Mouse (Mus musculus) adrenal gland, postnatal 14 days (tissue): ENCODE data around the gene Hipk1. TPM values are rescaled to one million over a fixed set of nuclear protein-coding genes. Genes with fewer than 3 reads are reported as not detected.
A peak's percentile ranks its signal among the peaks of the same experiment; 100 is the strongest.
"Not testable (repeated sequence)": the region's sequence is repeated elsewhere in the genome, so short reads cannot be mapped to it uniquely, and the experiment has no call there.

Source experiments
- DNase-seq: peaks from one replicate; pipeline ENCODE4 v3.0.0; 2021; ENCODE audit warnings: mixed read lengths
- long read RNA-seq, 2 experiments: library from polyadenylated mRNA; stranded (forward); transcript quantifications; one replicate each; pipeline ENCODE4 v2.0.0; 2021
- total RNA-seq: library from RNA; stranded (reverse); gene quantifications from 2 replicates; pipeline ENCODE4 v1.2.3, GENCODE M21; 2021

Hipk1 gene
- total RNA-seq: 149 and 198 TPM in 2 replicates
- long read RNA-seq, experiment 1, full-length matches to known transcripts: 3 of 19 reads
- long read RNA-seq, experiment 1, partial matches to known transcripts: 4 of 19 reads
- long read RNA-seq, experiment 1, other reads (novel, unspliced or antisense): 12 of 19 reads
- long read RNA-seq, experiment 2, full-length matches to known transcripts: 3 of 17 reads
- long read RNA-seq, experiment 2, partial matches to known transcripts: 6 of 17 reads
- long read RNA-seq, experiment 2, other reads (novel, unspliced or antisense): 8 of 17 reads

DNA sequence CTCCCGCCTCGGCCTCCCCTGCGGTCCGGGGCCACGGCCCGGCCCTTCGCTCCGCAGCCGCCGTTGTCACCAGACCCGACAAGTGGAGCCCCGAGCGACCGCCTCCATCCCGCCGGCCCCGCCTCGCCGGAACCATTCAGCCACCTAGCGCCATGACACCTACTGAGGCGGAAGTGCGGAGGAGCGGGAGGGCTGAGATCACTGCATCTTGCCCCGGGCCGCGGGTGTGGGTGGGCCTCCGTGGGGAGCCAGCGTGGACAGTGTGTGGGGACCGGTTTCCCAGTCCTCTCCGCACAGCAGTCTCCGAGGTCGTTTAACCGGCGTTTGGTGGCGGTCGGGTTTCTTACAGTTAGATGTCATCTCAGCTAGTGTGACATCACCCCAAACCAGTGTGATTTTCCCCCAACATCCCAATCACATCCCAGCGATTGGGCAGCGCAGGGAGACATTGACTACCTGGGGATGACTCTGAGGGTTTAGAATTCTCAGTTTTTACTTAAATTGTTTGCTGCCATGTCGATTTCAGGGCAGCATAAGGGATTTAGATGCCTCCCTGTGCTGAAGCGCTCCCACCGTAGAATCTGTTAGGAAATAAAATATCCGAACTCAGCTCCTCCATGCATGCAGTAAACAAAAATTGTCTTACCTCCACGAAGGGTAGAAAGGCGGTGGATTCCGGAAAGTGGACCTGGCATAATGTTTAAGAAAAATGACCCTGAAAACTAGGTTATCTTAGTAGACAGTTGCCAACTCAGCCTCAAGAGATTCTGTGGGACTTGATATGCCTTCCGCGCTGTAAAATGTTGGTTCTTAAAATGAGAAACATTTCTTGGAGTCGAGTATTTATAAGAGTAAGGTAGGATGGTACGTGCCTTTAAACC lies at the start of gene Hipk1:
Gene Hipk1 (minus strand): TSS at position 334 of the 881 bp plus-strand sequence.
- DNase-seq: peak; percentile 97

DNA sequence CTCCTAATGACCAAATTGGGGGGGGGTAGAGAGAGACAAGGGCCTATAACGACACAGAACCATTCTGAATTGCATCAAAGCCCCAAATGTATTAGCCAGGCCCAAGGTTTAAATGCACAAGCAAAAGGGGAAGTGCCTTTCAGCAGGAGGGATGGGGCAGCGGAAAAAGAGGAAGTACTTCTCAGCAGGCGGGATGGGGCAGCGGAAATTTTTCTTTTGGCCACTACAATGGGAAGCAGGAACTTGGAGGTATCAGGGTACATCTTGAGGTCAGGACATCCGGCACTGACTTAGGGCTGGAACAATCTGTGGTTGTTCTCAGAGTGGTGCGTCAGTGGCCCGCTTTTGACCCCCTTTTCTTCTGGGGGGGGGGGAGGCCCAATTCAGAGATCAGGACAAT lies 49.6 kb upstream of the Hipk1 start:
- not testable (repeated sequence) for DNase-seq

DNA sequence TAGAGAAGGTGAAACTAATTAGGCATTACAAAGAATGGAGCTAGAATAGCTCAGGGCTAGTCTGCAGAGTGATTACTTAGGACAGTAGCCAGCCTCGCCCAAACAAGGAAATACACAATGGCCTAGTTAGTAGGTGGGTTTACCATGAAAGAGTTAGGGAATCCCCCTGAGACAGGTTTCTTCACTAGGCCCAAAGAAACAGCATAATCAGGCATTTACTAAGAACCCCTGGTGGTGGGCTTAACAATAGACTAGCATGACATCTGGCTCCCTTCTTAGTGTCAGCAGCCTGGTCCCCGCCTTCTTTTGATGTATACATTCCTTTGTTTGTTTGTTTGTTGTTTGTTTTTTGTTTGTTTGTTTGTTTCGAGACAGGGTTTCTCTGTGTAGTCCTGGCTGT lies 48.8 kb upstream of the Hipk1 start:
- not testable (repeated sequence) for DNase-seq

DNA sequence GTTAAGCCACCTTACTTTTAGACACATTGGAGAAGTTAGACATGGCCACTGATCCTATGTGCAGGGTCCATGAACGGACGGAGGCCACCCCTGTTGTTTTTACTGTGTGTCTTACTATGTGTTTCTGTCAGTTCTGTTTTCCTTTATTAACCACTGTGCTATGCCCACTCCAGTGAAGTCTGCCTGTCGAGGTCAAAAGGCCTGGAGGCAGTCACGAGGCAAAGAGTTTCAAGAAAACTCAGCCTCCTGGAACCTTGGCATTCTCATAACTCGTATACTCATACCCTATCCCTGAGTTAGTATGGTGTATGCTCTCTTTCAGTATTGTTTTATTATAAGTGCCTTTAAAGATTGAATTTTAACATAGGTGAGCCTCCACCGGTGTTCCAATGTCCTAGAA lies 48.3 kb upstream of the Hipk1 start:
- DNase-seq: no peak

DNA sequence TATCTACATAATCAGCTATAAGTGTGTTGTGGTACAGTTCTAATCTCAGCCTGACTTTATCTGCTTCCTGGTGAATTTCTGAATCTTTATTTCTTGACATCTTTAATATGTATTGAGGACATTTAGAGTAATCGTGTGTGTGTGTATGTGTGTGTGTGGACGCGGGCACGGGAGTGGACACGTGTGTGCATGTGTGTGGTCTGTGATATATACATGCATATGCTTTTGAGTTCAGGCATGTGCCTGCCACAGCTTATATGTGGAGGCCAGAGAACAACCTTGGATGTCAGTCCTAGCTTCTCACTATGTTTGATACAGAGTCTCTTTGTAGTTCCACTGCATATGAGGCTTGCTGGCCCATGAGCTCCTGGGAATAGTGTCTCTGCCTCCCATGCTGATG lies 45.1 kb upstream of the Hipk1 start:
- DNase-seq: no peak

DNA sequence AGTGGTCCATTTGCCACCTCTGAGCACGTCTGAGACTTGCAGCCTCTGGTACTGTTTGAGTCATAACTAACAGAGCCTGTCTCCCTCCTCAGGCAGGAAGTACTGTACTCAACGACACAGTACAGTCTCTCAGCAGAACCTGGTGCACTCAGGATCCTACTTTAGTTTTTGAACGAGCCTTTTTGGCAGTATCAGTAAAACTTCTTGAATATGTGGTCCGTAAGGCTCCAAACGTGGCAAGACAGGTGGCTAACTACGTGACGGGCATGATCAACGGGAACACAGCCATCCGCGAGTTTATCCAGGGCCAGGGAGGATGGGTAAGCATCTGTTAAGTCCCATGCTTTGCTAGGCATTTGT lies 44.6 kb upstream of the Hipk1 start:
- no peak for DNase-seq

DNA sequence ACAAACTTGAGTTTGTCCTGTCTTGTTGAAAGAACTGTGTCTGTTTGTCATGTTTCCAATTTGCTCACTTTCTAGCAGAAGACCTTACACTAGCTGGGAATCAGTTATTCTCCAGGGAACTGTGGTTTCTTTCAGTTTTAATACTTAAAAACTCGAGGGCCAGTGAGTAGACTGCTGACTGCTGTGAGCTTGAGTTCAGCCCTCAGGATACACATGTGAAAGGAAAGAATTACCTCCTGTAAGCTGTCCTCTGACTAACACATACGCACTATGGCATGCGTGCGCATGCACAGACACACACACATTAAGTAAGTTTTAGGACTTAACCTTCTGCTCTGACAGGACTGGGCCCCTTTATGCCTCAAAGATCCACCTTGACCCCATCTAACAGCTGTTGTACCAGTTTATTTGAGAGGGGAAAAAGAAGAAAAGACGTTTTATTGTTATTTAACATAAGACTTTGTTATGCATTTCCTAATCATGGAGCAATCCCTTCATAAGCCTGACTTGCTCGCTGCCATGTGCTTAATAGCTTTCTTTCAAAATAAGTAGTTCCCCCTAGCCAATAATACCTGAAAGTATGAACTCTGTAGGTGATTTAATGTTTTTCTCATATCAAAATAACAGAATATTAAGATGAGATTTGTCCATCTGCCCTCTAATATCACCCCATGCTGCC lies 44.0 kb upstream of the Hipk1 start:
- DNase-seq: no peak

DNA sequence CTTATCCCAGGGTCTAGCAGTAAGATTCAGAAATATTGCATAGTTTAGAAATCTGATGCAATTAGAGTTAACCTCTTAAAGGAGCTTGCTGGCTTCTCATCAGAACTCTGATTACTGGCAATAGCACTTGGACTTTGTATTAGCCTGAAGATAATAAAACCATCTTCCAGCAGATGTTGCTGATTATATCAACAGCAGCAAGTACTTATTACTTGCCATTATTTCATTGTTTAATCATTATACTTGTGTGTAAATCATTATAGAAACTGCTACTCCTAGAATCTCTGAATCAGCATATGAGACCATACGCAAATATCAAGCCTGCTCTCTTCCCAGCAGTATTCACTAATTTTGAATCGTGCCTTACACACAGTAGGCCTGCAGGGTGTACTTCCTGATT lies 42.6 kb upstream of the Hipk1 start:
- DNase-seq: no peak

DNA sequence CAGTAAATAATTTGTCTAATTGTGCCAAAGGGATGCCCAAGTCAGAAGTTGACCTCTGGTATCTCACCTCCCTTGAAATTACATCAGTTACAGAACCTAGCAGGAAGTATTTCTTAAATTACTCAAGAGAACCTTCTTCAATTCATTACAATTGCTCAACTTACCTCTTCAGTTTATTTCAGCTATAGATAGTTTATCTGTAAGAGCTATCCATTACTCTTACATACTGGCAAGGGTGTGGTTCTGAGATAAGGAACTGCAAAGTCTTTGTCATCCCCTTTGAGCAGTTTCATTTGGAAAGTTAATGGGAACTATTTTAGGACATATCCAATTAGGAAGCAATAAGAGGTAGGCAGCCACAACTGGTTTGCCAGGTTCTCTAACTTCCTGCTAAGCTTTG lies 41.1 kb upstream of the Hipk1 start, which contains the start of gene Bcl2l15:
Gene Bcl2l15 (plus strand): TSS at position 176 of the 400 bp plus-strand sequence.
- no peak for DNase-seq

DNA sequence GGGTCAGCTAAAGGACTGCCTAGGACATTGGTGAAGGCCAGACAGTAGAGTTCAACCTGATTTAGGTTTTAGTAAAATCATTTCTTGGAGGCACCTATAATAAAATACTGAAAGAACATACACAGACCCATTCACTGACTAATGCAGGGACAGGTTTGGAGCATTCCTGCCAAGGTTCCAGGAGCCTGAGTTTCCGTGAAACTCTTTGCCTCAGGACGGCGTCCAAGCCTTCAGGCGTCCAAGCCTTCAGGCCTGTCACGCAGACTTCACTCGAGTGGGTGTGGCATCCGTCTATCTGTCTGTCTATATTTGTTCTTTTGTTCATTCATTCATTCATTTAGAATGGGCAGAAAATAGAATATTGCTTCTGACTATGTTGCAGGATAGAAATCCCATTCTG lies 39.8 kb upstream of the Hipk1 start:
- no peak for DNase-seq

DNA sequence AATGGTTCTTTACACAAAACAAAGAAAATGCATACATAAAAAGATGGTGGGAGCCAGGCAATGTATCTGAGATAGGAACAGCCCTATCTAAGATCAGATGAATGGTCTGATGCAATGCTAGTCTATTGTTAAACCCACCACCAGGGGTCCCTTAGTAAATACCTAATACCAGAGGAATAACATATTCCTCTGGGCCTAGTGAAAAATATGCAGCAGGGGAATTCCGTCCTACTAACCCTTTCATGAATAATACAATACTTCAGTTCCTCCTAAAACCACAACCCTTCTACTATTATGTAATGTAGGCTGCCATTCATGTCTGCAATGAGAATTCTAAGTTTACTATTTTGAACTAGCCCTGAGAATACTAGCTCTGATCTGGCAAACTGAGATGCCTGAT lies 39.3 kb upstream of the Hipk1 start:
- DNase-seq: not testable (repeated sequence)

DNA sequence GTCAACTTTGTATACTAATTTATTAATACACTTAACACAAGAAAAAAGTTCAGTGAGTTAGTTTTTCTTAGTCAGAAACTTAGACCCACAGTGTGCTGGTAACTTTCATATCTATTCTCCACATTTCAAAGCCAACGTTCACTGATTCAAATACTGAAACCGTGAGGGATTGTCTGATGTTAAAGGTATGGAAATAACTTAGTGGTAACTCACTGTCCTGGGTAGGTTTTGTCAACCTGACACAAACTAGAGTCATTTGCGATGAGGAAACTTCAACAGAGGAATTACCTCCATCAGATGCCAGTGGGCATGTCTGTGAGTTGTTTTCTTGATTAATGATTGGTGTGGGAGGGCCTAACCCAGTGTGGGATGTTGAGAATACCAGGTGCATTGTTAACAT lies 37.7 kb upstream of the Hipk1 start:
- DNase-seq: no peak

DNA sequence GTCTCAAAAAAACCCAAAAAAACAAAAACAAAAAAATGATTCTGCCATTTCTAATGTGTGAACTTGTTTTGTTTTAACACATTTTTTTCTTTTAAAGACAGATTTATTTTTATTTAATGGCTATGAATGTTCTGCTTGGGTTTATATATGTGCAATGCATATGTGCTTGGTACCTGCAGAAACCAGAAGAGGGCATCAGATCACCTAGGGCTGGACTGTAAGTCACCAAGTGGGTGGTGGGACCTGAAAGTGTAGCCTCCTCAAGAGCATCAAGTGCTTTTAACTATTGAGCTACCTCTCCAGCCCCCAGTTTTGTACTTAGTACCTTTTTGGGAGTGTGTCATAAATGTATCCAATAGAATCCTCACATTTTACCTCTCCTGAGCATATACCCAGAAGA lies 36.2 kb upstream of the Hipk1 start:
- no peak for DNase-seq

DNA sequence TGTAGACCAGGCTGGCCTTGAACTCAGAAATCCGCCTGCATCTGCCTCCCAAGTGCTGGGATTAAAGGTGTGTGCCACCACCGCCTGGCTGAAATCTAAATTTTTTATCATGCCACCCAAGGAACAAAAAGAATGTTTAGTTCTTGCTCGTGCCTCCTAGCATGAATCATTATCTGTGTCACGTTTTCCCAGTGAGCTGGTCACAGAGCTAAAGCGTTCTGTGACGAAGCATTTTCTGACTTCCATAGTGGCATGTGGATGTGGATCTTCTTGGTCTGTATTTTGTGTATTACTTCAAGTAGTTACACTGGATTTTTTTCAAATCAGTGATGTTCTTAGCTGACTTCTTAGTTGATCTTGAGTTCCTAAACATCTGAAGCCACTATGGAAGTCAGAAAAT lies 19.6 kb upstream of the Hipk1 start:
- DNase-seq: no peak

DNA sequence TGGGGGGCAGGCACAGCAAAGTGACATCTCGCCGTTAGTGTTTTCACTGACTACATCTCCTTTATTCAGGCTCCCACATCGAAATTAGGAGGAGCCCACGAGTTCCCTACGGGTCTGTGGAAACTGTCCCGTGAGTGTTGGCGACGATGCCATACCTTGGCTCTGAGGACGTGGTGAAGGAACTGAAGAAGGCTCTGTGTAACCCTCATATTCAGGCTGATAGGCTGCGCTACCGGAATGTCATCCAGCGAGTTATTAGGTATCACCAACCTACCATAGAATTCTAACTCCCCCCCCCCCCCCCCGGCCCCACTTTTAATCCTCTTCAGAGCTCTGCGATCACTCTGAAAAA lies 18.4 kb upstream of the Hipk1 start:
- DNase-seq: no peak

DNA sequence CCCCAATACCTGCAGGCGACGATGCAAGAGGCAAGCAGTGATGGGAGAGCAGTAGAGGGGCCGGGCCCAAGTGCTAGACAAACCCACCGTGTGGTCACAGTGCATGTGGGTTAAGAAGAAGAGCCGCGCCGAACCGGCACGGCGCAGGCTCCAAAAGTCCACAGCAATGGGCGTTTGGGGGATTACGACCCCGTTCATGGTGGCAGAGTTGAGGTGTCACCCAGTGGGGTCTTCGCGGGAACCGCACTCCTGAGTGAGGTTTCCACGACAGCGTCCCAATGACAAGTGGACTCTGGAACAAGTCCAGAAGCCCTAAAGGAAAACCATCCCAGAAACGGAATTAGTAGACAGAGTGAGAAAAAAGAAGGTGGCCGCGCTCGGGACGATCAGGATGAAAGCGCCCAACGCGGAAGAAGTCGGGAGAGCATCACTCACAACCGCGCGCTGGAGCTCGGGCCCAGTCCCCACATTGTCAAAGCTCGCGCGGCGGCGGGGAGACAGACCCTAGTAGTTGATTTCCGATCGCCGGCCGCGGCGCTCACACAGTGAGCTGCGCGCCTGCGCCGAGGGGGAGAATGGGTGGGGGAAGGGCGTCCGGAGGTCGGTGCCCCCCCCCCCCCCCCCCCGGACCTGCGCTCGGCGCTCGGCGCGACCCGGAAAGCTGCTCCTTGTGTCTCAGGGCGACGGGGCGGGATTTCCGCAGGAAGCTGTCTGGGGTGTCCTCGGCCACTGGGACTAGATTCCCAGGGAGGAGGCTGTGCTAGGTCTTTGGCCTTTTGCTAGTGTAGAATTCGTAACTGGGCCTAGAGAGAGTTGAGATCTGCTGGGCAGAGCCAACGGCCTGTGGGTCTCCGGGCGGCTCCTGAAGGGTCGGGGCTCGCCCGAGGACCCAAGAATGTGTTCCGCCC lies 17.8 kb upstream of the Hipk1 start, which contains the start of the genes Dclre1b, Ap4b1 and Gm43064:
Gene Dclre1b (minus strand): TSS at position 554 of the 908 bp plus-strand sequence.
Gene Ap4b1 (plus strand): TSS at position 630 of the 908 bp plus-strand sequence.
Gene Gm43064 (plus strand): TSS at position 683 of the 908 bp plus-strand sequence.
- peak; percentile 96 for DNase-seq

DNA sequence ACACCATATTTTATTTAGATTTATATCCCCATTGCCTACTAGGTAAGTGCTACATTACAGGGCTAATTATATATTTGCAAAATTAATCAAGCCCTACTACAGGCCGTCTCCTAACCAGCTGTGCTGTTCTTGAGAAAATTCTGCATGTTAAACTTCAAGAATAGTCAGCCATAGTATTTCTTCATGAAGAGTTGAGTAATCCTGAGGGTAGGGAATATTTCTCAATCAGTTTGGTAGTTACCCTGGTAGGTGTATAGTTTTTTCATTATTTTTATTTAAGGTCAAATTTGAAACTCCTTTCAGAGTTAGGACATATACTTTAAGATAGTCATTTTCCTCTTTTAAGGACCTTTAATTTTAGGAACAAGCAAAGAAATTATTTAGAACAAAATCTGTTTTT lies 14.3 kb upstream of the Hipk1 start:
- DNase-seq: no peak

DNA sequence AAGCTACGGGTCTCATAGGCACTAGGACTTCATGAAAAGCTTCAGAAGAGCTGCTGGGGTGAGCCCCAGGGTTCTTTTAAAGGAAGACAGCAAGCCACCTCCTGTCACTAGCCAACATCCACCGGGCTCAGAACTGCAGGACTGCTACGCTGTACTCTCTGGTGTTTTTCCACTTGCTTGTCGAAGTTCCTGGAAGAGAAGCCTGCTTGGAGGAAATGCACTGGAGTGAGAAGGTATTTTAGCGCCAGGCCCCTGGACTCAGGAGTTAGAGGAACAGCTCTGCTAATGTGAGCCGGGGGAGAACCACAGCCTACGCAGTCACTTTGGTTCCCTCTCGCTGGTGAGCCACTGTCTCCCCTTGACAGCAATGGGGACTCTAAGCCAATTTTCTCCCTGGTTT lies 11.5 kb upstream of the Hipk1 start:
- peak; percentile 17 for DNase-seq

DNA sequence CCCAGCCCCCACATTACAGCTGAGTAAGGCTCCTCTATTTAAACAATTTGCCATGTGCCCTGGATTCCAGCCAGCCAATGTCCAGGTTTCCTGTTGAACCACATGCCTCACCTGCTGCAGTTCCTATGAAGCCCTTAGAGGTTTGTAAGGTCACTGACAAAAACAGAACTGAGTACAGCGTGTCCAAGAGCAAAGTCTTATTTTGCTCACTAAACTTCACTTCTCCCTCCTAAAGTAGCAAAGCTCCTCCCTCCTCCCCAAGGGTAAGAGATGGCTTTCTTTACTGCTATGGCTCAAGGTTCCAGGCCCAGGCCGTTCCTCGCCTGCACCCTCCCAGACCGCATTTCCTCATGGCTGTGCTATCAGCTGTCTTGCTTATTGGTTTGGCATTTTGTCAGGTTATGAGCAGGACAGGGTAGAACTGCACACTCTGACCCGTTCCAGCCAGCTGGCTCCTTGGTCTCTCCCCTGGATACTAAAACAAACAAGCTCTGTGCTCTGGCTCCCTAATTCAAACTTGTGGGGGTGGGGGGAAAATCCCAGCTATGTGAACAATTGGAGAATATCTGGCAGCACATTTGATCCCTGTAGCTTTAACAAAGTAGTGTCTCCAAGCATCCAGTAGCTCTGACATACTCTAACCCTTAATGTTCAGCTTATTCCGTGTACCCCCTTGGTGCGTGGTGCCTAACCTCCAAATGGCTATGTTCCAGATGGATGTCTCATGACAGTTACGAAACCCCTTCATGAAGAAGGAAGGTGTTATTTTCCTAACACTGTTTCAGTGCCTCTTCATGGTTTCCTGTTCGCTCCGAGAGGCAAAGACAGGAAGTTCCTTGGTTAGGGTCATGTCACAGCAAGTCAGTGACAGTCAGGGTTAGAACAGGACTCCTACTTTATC lies 10.5 kb upstream of the Hipk1 start:
- DNase-seq: peak; percentile 81

DNA sequence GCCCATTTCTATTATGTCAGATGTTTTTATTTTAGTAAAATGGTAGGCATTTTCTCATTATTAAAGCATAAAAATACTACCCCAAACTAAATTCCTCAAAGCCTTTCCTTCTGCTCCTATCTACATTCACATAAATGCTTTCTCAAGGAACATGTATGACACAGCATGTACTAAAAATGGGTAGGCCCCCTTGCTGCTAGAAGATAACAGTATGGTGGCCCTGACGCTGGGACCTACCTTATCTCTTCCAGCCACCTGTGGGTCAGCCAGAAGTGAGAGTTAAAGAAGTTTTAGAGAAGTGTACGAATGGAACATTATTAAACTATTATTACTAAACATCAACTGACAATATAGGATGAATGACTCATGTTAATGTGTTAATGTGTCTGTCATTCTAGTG lies 8.1 kb upstream of the Hipk1 start:
- DNase-seq: no peak

DNA sequence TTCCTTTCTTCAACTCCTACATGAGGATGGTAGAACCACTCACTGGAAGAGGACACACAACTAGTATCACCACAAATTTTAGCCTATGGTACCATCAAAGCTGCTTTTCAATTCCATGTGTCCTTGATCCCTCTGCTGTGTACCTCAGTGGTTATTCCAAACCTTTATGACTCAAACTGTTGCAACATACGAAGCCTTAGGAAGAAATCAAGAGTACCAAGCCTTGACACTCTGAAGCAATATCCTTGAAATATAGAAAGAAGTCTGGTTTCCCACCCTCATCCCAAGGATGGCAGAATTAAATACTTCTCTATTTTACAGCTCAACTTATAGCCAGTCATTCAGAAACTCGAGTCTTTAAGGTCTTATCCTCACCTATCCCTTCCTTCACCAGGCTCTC lies 5.0 kb upstream of the Hipk1 start:
- DNase-seq: no peak
